Mouse (Mus musculus) left cerebral cortex, adult 9 months (tissue): ENCODE measurements around the gene Gsg1.

Experiments
- DNase-seq, 2 experiments: peaks; one replicate each; pipeline ENCODE4 v3.0.0; 2022; ENCODE audit warnings: low spot score in 2 of 2

Gsg1 gene

GRCm38 (mm10) chr6:135206909-135207308 lies 47.2 kb downstream of the Gsg1 start:
- DNase-seq, result no peak

GRCm38 (mm10) chr6:135205802-135206201 lies 48.3 kb downstream of the Gsg1 start:
- no peak for DNase-seq

GRCm38 (mm10) chr6:135204869-135205268 lies 49.3 kb downstream of the Gsg1 start:
- no peak for DNase-seq

- no peak for DNase-seq
These were observed 50.4 kb downstream of the Gsg1 start for GRCm38 (mm10) chr6:135203737-135204136.

GRCm38 (mm10) chr6:135202668-135203067 lies 51.5 kb downstream of the Gsg1 start:
- DNase-seq, result no peak

GRCm38 (mm10) chr6:135200122-135200957 lies 53.8 kb downstream of the Gsg1 start:
- DNase-seq, result peak in 1 of 2 experiments; percentile 71

- no peak for DNase-seq
These were observed 55.4 kb downstream of the Gsg1 start for GRCm38 (mm10) chr6:135198726-135199125.

- peak; percentile 46 to 80 for DNase-seq
These were observed 56.1 kb downstream of the Gsg1 start, which contains the start of the genes Fam234b and Hebp1 for GRCm38 (mm10) chr6:135197921-135198532. Fam234b (plus strand) TSS chr6:135197977. Hebp1 (minus strand) TSS chr6:135198022.

GRCm38 (mm10) chr6:135197446-135197845 lies 56.7 kb downstream of the Gsg1 start:
- DNase-seq, result no peak

GRCm38 (mm10) chr6:135196707-135197106 lies 57.4 kb downstream of the Gsg1 start:
- DNase-seq, result no peak

GRCm38 (mm10) chr6:135194907-135195306 lies 59.2 kb downstream of the Gsg1 start:
- DNase-seq, result no peak

GRCm38 (mm10) chr6:135193733-135194132 lies 60.4 kb downstream of the Gsg1 start:
- DNase-seq, result no peak

- no peak for DNase-seq
These were observed 61.2 kb downstream of the Gsg1 start for GRCm38 (mm10) chr6:135192993-135193392.

GRCm38 (mm10) chr6:135191906-135192305 lies 62.2 kb downstream of the Gsg1 start:
- DNase-seq, result no peak

- no peak for DNase-seq
These were observed 64.0 kb downstream of the Gsg1 start for GRCm38 (mm10) chr6:135190122-135190521.

- no peak for DNase-seq
These were observed 65.5 kb downstream of the Gsg1 start for GRCm38 (mm10) chr6:135188629-135189028.
